Comparison of ENCODE assay signal across 10 mouse cellular contexts in the genomic region with DNA sequence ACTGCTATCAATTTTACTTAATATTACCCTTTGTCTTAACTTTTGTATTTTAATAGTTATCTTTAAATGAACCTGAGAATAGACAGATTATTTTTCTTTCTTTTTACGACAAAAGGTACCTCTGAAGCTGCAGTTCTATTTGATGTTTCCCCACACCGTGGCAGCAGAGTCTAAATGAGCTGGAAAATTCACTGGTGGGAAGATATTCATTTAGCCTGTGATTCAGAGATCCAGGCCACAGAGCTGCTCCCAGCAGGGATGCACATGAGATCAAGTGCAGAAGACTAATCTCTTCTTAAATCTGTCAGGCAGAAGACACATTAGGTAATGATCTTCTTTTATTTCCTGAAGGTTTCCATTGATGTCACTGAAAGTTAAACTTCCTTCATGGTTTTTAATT.
DNase-seq lines count a peak whose midpoint lies in the region; ATAC-seq lines count a peak whose summit lies in the region.
"Had no signal": no experiment of that assay in that cellular context is flagged by ENCODE, and none has a peak within 500 bp of the region (broad histone marks: within the 10 kb centered on the region; RNA-seq: fewer than 3 reads in every experiment).

No protein-coding gene starts in this region.

- DNase-seq in kidney, postnatal 4 days = peak; percentile 3
- no peak for DNase-seq in kidney, adult 18-20 months
- peak; percentile 61 to 66 for DNase-seq in cerebellum, postnatal 10 days
- DNase-seq in right cerebral cortex, postnatal 10 days (ENCODE audit: low spot score in 2 of 2) = peak; percentile 38 to 58
- no peak for DNase-seq in urinary bladder, postnatal 14 days (ENCODE audit: low spot score)

- ATAC-seq in cerebellum, adult (ENCODE audit: insufficient number of reproducible peaks, low FRiP score, low TSS enrichment) = peak; percentile 60; the same call in 1 of the 2 replicates
- ATAC-seq in activated CD4-positive, CD25-positive, alpha-beta regulatory T cell, adult 4 months = no peak
- ATAC-seq: forebrain, embryonic 13.5 days; inflammation-experienced regulatory T-cells, adult 6 months; lung, postnatal 0 days had no signal

Comparison
In these comparisons a context has a peak if more than half of its experiments do, and no peak if none do; other contexts are left out.
1. DNase-seq: peak in kidney, postnatal 4 days (2 of 2), cerebellum, postnatal 10 days (2 of 2) and right cerebral cortex, postnatal 10 days (2 of 2); none in kidney, adult 18-20 months (single experiment) and urinary bladder, postnatal 14 days (single experiment).